Mouse (Mus musculus) thymus, adult 2 months (tissue): ENCODE measurements around the gene Dnah1.

ENCODE experiments used
- CTCF ChIP-seq: fragments of 200-500 bp; IDR thresholded peaks from 2 replicates; pipeline ENCODE4 v1.5.1; 2012; ENCODE audit warnings: mild to moderate bottlenecking, control low read depth, low read length, moderate library complexity, borderline replicate concordance; ENCODE audit not compliant: control insufficient read depth, poor library complexity, insufficient read depth; ENCODE audit errors: extremely low read depth
- POLR2A ChIP-seq: fragments of 200-500 bp; IDR thresholded peaks from 2 replicates; pipeline ENCODE4 v1.6.1; 2012; ENCODE audit warnings: mild to moderate bottlenecking, low read length, control low read depth, moderate library complexity; ENCODE audit not compliant: control insufficient read depth, poor library complexity, insufficient read depth; ENCODE audit errors: extremely low read depth

DNA sequence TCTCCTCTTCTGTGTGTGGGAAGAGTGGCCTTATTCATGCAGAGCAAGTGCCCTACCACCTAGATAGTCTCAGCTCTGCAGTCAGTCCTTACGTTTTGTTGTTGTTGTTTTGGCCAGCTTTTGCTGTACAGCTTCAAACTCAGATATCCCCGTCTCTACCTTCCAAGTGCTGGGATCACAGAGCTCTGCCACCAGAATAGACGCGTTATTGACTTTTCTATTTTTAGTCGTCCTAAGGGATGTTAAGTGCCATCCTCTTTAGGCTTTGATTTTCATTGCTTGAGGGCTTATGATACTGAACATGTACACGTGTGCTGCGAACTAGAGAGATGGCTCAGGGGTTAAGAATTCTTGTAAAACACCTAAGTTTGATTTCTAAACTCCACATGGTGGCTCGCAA, 19.5 kb upstream of the Dnah1 start:
- no peak for TF ChIP-seq CTCF
- no peak for TF ChIP-seq POLR2A
